Mouse (Mus musculus): ENCODE measurements at regions not wholly inside any gene's neighbourhood (a gene's known extent, or its start where the extent isn't known, plus 50 kb on each side); places are given as distances from the start of the nearest gene placed in this dataset.

DNA sequence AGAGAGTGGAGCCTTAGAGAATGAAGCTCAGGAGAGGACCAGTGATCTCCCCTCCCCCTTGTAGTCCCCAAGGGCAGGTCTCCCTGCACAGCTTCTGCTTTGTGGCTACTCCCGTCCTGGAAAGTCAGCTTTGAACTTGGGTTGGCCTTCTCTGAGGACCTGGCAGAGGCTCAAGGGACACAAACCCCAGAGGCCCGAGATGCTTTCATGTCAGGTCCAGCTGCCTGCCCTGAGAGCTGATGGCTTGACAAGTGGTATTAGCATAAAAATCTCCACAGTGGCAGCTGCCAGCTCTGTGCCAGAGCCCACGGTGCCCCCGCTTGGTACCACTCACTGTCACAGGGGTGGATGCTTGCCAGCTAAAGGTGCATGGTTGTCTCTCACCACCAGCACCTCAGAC, 173.8 kb upstream of the Gm4791 start:
- no peak for DNase-seq (ENCODE audit: low read depth)

DNA sequence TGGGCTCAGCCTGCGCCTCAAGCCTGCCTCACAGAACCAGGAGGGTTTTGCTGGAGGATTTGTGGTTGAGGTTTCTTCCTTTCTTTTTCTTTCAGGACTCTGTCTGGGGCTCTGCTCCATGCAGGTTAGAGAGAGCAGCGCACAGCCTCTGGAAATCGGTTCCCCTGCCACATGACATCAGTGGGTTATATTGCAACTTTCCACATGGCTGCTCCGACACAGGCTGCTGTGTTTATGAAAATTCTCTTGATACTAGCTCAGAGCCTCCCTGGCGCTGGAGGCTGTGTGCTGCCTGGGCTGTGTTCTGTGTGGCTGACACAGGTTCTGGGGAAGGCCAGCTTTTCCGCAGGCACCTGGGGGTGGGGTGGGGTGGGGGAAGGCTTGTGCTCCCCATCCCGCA, 178.7 kb upstream of the Gm4791 start:
- no peak for DNase-seq (ENCODE audit: low read depth)

DNA sequence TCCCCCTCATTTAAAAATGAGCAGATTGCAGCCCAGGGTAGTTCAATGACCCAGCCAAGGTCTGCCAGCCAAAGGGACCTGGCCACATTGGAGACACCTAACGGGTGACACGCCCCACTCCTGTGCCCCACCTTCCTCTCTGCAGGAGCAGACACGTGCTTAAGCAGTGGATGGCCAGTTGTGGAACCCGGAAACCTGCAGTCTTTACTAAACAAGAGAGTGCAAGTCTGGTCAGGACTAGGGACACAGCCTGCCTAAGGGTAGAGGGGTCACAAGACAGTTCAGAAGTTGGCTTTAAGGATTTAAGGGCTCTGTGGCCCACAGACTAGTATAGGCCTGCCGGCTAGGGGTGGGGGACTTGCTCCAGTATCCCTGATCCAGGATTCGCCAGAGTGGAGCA, 179.2 kb upstream of the Gm4791 start:
- DNase-seq (ENCODE audit: low read depth) = no peak

- DNase-seq (ENCODE audit: low read depth) = no peak
Observed at GRCm38 (mm10) chr9:46816126-46816525, 182.4 kb upstream of the Gm4791 start.

DNA sequence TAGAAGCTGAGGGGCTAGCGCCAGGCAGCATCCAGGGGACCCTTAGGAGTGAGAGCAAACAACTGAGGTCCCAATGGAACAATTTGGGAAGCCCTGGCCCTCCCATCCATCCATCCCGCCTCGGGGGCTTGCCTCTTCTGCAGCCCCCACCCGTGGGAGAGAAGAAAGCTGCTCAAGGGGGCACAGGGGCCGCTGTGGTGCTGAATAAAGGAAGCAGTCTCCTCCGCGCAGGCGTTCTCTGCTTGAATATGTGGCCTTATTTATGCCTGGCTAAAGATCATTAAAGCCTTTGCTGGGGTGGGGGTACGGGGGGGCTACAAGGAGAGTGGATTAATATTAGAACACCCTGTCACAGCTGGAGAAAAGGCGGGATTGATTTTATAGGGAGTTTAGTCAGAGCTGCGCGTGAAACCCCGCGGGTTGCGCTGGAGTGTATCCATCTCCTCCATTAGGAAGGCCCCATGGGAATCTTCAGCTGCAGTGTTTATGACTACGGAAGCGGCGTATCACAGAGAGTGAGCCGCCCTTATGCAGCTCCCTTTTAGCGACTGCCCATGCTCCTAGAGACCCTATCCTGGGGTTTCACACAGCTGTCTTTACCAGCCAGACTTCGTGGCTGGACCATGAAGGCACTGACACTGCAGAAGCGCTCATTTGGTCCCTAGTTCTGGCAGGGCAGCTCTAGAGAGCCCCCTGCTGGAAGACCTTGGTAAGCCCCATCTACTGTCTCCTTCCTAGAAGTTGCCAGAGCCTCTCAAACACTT, 183.9 kb upstream of the Gm4791 start:
- DNase-seq (ENCODE audit: low read depth) = peak; percentile 53

GRCm38 (mm10) chr9:46810266-46810665, 188.3 kb upstream of the Gm4791 start:
- no peak for DNase-seq (ENCODE audit: low read depth)

GRCm38 (mm10) chr9:46795446-46795845, 203.1 kb upstream of the Gm4791 start:
- no peak for DNase-seq (ENCODE audit: low read depth)

GRCm38 (mm10) chr9:46789036-46789435, 209.5 kb upstream of the Gm4791 start:
- no peak for DNase-seq (ENCODE audit: low read depth)

GRCm38 (mm10) chr9:46788456-46788855, 210.1 kb upstream of the Gm4791 start:
- no peak for DNase-seq (ENCODE audit: low read depth)

DNA sequence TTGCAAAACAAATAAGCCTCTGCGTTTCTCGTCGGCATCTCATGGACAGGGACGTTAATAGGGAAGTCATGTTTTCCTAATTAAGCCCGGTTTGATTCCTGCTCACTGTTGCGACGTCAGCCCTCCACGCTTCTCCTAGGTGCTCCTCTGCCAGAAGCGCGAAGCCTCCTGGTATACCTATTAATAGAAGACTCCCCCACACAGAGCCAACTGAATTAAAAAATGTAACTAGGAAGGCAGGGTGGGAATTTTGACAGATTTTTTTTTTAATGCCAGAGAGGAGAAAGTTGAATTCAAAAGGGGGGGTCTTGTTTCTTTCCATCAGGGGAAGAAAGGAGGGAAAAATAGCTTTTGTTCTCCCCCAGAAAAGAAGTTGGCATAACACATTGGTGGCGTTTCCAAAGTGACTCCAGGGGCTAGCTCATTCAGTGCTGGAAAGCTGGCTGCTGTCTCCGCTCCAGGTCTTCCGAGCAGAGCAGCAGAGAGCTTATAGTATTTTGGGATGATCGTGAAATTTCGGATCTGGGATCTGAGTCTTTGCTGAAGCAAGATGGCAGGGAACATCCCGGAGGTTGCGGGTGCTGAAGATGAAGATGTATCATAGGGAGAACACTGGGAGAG, 214.1 kb upstream of the Gm4791 start:
- no peak for DNase-seq (ENCODE audit: low read depth)

DNA sequence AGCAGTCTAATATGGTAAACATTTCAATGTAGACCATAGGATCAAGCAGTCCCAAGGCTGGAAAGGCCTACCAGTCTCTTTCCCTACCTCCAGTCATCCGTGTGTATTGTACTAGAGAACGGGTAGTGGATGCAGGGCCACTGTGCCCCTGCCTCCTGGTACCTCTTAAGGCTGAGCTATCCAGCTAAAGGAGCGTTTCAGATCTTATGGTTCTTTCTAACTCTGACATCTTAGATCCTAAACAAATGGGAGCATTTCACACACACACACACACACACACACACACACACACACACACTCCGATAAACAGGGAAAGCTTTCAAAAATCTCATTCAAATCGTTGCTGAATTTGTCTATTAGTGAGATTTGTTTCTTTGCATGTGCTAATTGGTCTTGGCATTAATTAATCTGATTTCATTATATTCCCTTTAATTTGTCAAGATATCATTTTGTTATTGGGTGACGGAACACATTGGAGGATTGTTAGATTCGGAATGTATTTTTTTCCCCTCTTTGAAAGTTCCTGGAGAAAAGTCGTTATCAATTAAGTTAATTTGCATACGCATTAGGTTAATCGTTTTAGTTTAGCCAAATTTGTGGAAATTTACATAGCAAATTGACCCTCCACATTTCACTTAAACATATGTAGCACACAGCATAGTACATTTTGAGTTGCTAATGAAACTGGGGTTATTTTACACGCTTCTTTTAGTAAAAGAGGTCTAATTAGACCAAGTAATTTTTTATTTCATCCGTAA, 214.8 kb upstream of the Gm4791 start:
- DNase-seq (ENCODE audit: low read depth) = no peak

DNA sequence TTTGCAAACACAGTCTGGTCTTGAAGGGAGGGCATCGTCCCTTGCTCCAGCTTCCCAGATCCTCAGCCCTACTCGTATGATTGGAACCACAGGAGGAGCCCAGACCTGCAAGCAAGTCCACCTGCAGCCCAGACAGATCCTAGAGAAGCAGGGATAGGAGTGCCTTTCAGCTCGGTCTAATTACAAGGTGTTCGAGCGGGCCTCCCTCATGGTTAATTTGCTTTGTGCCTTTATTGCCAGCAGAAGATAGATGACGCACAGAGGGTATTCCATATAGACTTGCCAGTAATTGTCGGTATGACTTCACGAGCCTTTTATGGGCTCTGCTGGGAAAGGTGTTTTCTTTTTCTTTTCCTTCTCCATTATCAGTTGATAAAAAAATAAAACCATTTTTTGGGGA, 216.9 kb upstream of the Gm4791 start:
- DNase-seq (ENCODE audit: low read depth) = no peak

DNA sequence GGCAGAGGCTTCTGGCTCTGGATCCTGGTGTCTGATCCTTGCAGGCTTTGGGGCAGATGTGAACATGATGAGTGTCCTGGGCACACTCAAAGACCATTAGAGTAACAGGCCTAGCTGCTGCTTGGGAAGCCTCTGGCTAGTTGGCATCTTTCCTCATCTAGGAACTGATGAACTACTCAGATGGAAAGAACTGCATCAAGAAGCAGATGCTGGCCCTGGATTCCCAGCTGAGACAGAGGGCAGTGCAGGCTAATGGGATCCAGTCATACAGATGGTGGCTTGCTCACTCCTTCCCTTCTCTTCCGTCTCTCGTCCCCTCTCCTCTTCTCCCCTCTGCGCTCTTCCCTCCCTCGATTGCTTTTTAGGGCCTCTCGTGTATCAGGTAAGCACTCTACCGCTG, 219.8 kb upstream of the Gm4791 start:
- DNase-seq (ENCODE audit: low read depth) = no peak

DNA sequence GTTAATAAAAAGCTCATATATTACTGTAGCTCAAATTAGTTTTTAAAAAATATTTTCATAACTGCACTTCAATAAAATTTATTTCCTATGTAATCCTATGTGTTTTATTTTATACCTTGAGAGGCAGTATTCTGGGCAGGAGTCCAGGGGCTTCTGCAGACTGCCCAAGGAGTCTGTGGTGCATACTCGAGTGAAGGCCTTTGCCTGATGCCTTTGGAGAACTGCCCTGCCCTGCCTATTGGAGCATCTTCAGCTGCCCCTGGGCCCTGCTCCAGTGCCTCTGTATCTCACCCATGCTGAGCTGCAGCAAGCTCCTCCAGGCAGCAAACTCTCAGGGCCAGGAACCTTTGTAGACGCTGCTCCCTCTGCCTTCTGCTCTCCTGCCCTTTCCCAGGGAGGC, 223.7 kb upstream of the Gm4791 start:
- DNase-seq (ENCODE audit: low read depth) = no peak

GRCm38 (mm10) chr9:46760247-46760646, 238.3 kb upstream of the Gm4791 start:
- DNase-seq (ENCODE audit: low read depth) = no peak

DNA sequence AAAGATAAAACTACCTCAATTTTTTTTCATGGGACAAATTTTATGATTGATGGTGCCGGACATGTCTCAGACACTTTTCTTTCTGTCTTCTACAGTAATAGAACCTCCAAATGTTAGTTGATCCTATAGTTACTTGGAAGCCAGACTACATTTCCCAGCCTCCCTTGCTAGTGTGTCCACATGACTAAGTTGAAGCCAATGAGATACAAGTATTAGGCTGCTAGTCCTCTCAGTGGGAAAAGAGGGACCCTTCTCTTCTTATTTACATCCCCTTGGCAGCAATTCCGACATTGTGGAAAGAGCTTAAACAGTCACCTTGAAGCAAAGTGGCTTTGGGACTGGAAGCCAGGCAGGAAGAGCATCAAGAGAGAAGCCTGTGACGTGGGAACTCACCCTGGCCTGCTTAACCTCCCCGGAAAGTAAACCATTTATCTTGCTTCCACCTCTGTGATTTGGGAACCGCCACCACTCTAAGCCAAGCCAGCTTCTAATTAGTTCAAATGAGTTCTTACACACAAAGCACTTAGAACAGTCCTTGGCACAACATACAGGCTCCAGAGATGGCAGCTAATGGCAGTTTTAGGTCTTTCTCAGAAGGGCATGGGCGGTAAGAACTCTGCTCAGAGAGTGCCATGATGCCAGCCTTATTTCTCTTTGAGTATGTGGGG, 241.4 kb upstream of the Gm4791 start:
- no peak for DNase-seq (ENCODE audit: low read depth)

- DNase-seq (ENCODE audit: low read depth) = no peak
Observed at GRCm38 (mm10) chr9:46751981-46752380, 246.6 kb upstream of the Gm4791 start.

- no peak for DNase-seq (ENCODE audit: low read depth)
Observed at GRCm38 (mm10) chr9:46749441-46749840, 249.1 kb upstream of the Gm4791 start.

- no peak for DNase-seq (ENCODE audit: low read depth)
Observed at GRCm38 (mm10) chr9:46746266-46746665, 252.3 kb upstream of the Gm4791 start.

DNA sequence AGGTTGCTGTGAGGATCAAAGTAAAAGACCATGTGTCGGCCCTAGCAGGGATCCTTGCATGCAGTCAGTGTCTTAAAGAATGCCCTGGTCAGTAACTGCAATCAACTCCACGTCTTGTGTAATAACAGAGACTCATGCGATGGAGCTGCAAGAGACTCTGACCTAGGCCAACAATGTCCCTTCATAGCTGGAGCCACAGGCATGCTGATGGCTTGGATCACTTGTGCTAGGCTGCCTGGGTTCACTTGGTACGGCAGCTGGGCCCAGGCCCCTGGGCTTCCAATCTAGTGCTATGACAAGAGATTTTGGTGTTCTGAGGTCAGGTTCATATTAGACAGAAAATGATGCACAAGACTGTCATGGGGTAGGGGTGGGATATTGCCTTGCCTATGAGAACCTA, 258.0 kb upstream of the Gm4791 start:
- no peak for DNase-seq (ENCODE audit: low read depth)

DNA sequence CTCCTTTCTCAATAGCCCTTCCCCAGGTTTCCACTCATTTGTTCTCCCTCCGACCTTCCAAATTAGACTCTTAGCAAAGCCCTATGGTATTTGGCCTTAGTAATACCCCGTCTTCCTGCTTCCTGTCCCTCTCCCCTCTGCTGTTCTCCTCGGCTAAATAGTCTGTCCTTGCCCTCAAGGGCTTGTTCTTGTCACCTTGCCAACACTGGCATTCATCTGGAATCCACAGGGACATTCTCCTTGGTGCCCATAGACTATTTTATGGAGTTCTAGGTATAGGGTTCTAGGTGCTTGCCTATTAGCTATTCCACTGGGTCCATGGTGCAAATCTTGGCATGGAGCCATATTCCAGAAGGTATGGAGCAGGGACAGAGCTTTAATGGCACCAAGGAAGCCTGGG, 259.2 kb upstream of the Gm4791 start:
- DNase-seq (ENCODE audit: low read depth) = no peak

- DNase-seq (ENCODE audit: low read depth) = no peak
Observed at GRCm38 (mm10) chr9:46738634-46739033, 259.9 kb upstream of the Gm4791 start.

DNA sequence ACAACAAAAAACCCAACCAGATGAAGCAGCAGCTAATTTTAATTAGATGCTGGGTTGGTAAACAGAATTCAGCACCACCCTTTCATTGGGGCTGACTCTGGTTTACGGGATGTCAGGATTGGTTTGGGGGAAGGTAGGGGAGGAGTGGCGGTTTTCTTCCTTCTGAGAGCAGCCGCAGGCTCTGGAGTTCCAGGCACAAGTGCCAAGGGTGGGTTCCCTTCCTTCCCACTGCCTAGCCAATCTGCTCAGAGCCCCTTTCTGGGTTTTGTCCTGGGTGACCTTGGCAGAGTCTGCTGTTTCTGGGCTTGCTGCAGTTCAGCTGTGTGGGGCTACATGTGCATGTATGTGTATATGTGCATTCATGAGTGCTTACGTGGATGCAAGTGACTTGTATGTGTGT, 260.5 kb upstream of the Gm4791 start:
- no peak for DNase-seq (ENCODE audit: low read depth)
